Mouse (Mus musculus): ENCODE measurements around the gene Rnd1. TPM values are rescaled to one million over a fixed set of nuclear protein-coding genes. Genes with fewer than 3 reads are reported as not detected.

Rnd1 gene
- 13.8 and 16.5 TPM in 2 replicates for total RNA-seq (2017)

DNA sequence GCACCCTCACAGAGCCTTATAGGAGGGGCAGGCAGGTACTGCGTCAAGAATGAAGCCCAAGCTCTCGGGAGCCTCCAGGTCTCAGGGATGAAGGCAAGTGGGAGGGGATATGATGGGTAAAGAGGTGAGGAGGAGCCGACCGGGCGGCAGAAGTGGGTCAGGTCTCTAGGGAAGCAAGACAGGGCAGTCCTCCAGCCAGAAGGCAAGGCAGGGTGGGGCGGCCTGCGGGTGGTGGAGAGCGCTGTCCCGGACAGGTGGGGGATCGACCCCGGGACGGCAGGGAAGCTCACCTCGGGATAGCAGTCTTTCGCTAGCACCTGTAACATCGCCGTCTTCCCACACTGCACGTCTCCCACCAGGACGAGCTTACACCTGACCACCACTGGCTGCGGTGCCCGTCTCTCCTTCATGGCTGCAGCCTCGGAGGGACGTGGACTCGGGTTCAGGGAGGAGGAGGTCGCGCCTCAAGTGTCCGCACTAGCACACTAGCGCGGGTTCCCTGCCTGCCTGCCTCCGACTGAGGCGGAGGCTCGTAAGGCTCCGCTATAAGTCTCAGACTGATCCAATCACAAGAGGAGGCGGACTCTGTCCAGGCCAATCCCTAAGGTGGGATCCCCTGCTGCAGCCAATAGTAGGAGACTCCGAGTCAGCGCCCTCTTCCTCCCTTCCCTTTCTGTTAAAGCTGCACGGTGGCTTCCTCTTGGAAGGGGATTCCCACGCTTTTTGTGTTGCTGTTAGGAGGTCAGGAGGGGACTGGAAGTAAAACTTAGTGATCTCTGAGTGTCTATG is at the start of gene Rnd1:
Rnd1 (minus strand) TSS at position 522 of the 789 bp plus-strand sequence.
- peak; percentile 91 for ATAC-seq (ENCODE audit: extremely low read depth, insufficient number of reproducible peaks, low FRiP score, poor library complexity, severe bottlenecking)

DNA sequence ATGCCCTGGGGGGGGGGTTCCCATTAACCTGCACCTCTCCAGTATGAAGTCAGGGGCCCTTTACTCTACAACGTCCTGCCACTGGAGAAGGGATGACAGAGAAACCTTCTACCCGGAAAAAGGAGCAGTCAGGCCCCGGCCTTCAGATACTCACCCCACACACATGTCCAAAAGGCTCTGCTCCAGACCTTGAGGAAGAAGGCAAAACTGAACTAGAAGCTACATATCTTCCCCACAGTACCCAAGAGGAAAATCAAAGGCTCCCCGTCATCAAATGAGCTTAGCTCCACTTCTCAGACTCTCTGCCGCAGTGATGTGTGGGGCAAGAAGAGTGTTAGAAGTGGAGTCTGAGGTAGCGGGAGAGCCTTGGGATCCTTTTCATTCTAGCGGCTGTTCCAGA is 49.5 kb upstream of the Rnd1 start:
- no peak for ATAC-seq (ENCODE audit: extremely low read depth, insufficient number of reproducible peaks, low FRiP score, poor library complexity, severe bottlenecking)

DNA sequence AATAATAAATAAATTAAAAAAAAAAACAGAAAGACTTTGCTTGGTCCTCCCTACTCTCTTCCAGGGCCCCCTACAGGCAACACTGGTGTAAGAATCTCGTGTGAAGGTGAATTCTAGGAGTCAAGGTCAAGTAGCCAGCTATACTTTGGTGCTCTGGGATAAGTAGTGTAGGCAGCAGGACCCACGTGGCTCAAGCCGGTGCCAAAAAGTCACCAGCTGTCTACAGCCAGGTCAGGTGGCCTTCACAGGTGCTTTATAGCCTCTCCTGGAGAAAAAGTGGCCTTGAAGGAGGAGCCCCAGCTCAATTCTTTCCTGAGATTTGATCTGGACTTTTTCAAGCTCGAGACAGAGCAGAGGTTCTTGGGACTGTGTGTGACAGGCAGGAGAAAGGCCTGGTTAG is 48.8 kb upstream of the Rnd1 start:
- no peak for ATAC-seq (ENCODE audit: extremely low read depth, insufficient number of reproducible peaks, low FRiP score, poor library complexity, severe bottlenecking)

DNA sequence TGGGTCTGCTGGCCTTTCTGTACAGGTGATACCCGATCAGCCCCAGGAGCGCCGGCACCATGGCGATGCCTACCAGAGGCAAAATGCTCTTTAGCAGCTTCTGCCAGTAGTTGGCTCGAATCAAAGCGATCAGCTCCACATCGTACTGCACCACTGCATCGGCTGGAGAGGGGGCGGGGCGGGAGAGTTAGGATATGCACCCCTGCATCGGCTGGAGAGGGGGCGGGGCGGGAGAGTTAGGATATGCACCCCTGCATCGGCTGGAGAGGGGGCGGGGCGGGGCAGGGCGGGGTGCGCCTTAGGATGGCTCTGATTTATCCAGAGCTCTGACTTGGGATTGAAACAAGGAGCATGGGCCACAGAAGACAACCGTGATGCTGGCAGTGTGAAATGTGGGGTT is 47.2 kb upstream of the Rnd1 start:
- ATAC-seq (ENCODE audit: extremely low read depth, insufficient number of reproducible peaks, low FRiP score, poor library complexity, severe bottlenecking), result no peak

DNA sequence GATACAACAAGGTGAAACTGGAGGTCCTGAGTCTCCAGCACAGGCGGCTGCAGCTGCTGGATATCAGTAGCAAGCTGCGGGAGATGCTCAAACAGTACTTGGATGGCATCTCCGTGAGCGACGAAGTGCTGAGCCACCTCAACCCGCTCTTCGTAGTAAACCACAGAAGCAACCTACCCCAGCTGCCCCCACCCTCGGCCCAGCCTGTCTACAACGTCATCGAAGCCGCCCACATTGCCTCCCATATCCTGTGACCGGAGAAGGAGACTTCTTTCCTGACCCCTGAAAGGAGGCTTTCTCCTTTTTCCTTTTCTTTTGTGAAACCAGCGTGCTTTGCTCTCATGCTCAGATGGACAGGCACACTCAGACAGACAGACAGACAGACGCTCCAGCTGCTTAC is 45.6 kb upstream of the Rnd1 start:
- ATAC-seq (ENCODE audit: extremely low read depth, insufficient number of reproducible peaks, low FRiP score, poor library complexity, severe bottlenecking), result no peak

DNA sequence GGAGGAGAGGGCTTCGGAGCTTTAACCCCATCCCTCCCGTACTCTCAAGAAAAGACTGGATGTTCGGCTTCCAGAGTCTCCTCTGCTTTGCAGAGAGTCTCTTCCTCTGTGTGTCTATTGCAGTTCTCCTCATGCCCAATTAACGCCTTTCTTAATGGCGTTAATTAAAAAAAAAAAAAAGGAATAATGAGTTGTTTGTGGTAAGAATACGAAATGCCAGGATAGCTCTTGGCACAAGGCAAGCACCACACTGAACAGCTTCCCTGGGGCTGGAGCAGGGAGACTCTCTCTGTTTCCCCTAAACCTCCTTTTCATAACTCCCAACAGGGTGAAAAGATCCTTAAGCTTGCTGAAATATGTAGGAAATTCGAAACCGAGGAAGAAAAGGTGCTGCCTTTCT is 44.9 kb upstream of the Rnd1 start:
- ATAC-seq (ENCODE audit: extremely low read depth, insufficient number of reproducible peaks, low FRiP score, poor library complexity, severe bottlenecking), result no peak

DNA sequence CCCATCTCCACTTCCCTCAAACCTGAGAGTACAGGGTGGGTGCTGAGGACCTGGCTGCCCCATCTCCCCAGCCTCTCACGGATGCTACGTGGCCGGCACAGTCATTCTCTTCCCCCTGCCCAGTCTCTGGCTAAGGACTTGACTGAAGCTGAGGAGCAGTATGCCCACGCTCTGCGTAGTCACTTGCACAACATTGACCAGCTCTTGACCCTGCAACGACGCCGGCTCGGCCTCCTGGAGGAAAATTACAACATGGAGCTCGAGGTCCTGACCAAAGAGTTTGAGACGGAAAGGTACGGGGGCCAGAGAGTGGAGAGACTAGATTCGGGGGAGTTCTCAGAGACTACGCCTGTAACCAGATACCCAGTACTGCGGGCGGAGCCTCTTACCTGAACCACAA is 40.0 kb upstream of the Rnd1 start:
- peak; percentile 16; the same call in 1 of the 2 replicates for ATAC-seq (ENCODE audit: extremely low read depth, insufficient number of reproducible peaks, low FRiP score, poor library complexity, severe bottlenecking)

DNA sequence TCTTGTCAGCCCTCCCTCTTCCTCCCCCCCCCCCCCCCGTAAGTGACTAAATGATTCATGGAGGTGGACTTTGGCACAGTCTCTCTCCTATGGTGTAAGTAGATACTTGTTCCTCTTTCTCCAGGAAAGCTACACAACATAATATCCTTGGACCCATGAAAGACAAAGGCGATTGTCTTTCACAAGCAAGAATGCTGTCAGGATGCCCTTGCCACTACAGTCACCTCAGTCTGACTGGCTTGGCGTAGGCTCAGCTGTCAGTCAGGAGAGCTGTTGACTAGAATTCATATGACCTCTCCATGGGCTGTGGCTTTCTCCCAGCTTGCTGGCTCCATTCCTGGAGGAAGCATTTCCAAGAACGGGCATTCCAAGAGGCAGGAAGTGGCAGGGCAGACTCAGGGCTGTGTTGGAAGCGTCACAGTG is 37.0 kb upstream of the Rnd1 start:
- no peak for ATAC-seq (ENCODE audit: extremely low read depth, insufficient number of reproducible peaks, low FRiP score, poor library complexity, severe bottlenecking)

DNA sequence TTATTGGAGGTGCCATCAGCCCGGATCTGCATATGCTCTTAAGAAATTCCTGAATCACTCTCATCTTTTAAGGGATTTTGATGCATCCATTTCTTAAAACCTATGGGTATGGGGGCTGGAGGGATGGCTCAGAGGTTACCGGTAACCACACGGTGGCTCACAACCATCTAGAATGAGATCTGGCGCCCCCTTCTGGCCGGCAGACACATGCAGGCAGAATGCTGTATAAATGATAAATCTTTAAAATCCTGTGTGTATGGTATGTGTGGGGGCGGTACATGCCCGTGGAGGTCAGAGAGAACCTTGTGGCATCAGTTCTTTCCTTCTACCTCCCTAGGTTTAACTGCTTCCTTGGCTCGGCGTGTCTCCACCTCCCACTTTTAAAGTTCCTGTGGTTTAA is 33.2 kb upstream of the Rnd1 start:
- ATAC-seq (ENCODE audit: extremely low read depth, insufficient number of reproducible peaks, low FRiP score, poor library complexity, severe bottlenecking), result 0 out of 2 replicates have a peak, but pooled peaks have one; percentile 37

DNA sequence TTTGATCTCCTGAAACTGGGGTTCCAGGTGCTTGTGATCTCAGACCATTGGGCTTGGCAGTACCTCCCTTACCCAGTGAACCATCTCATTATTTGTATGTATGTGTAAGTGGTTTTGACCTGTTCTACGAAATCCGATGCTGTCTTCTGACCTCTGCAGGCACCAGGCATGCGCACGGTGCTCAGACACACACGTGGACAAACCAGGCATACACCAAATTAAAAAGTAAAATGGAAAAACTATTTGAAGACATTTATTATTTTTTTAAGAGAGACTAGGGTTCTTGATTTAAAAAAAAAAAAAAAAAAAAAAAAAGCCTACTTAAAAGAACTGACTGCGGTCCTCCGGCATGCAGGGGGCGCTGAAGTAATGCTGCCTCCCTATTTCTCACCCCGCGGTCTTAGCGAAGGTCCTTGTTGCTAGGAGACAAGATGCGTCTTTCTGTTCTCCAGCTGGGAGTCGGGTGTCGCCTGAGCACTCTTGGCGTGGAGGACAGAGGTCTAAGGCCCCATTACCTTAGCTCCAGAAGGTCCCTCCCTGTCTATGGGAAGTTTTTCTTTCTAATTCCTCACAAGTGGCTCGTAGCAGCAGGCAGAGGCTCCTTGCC is 30.6 kb upstream of the Rnd1 start, which contains the start of gene Ccdc65:
Ccdc65 (plus strand) TSS at position 442 of the 607 bp plus-strand sequence.
- peak; percentile 70; the same call in 1 of the 2 replicates for ATAC-seq (ENCODE audit: extremely low read depth, insufficient number of reproducible peaks, low FRiP score, poor library complexity, severe bottlenecking)

DNA sequence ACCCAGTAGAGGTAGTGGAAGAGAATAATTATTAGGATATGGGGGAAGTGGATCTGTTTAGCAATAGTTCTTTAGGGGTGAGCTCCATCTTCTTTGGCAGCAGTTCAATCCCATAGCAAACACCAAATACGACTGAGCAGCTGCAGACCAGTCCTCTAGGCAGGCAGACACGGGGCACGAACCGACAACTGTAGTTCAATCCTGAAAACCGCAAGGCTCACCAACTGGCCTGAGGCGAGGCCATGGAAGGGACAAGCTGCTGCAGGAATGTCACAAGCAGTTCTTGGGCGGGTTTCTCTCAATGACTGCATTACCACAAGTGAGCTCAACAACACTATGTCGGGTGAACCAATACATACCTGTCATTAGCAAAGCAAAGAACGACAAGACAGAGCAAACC is 27.1 kb upstream of the Rnd1 start:
- ATAC-seq (ENCODE audit: extremely low read depth, insufficient number of reproducible peaks, low FRiP score, poor library complexity, severe bottlenecking), result no peak

DNA sequence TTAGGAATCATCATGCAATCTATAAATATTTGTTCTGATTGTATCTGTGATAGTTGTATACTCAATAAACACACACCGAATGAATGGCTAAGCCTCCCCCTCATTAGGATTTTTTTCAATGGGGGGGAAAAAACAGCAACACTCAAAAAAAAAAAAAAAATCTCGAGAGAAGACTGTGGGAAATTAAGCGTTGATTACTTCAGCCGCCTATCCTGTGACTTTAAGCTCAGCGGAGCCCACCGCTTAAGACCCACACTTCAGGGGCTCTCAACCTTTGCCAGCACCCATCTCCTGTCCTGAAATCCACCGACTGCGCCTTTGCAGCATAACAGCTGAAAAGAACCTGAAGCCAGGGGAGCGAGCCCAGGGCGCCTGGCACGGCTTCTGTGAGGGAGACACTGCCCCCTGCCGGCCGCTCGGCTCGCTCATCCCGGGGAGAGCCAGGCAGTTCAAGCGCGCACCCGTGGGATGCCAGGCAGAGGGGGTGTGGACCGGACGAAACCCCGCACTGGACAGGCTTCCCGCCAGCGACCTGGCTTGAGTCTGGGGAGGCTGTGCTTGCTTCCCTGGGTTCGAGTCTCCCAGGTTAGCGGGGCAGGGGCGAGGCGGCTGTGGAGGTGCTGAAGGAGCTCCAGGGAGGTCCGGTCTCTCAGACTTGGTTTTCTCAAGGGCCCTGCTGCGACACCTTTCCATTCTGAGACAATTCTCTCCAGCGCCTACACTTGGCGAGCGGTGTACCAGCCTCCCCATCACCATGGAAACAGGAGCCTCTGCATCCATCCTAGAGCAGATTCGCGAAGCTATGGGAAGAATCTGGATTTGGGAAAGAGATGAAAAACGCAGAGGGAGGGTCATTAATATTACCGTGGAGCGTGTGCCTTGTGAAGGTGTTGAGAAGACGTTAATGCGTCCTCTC is 22.2 kb upstream of the Rnd1 start:
- ATAC-seq (ENCODE audit: extremely low read depth, insufficient number of reproducible peaks, low FRiP score, poor library complexity, severe bottlenecking), result peak; percentile 80

DNA sequence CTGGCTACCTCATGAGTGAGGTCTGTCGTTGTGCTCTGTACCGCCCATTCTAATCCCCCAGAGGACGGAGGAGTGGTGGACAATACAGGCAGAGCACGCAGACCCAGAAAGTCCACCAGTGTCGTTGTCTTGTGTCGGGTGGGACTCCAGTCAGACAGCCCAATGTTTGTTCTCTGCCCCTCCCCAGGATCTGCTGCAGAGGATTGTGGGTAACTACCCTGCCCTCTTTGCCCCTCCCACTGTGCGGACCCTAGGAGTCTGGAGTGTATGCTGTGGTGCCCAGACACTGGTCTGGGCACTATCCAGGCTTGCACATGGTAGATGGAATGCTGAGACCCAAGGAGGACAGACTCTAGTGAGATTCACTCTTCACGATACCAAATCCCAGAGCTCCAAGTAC is 19.0 kb upstream of the Rnd1 start:
- ATAC-seq (ENCODE audit: extremely low read depth, insufficient number of reproducible peaks, low FRiP score, poor library complexity, severe bottlenecking), result no peak

DNA sequence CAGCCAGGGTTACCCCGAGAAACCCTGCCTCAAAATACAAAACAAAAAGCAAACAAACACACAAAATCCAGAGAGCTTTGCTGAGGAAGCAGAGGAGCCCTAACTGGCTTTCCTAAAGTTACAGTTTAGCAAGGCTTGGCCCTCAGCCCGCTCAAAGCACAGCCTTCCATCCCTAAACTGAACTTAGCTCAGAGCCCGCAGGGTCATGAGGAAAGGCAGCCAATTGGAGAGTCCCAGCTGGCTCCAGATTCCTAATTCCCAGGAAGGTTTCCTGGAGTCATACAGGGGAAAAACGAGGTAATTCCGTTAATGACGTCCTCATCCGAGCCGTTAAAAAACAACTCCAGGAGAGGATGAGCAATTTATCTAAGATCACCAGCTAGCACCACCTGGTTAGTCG is 18.5 kb upstream of the Rnd1 start:
- no peak for ATAC-seq (ENCODE audit: extremely low read depth, insufficient number of reproducible peaks, low FRiP score, poor library complexity, severe bottlenecking)

DNA sequence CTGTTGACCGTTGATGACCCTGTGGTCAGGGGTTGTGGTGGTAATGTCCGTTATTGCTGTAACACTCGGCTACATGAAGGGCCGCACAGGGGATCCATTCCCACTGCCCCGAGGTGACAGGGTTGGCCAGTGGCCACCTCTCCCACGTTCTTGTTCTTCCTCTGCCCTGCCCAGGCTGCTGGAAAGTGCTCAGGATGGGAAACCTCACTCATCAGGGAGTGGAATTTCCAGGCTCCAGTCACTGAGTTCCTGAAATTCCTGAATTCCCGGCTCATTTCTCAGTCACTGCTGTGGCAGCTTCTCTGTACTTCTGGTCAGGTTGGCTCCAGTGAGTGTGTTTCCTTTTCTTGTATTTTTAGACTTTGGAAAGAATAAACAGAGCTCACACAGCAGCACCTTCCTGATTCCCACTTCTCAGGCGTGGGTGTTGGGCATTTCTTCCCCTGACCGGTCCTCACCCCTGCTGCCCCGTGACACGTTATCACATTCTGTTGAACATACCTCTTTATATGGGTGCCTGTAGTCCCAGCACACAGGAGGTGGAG is 15.0 kb upstream of the Rnd1 start:
- no peak for ATAC-seq (ENCODE audit: extremely low read depth, insufficient number of reproducible peaks, low FRiP score, poor library complexity, severe bottlenecking)

DNA sequence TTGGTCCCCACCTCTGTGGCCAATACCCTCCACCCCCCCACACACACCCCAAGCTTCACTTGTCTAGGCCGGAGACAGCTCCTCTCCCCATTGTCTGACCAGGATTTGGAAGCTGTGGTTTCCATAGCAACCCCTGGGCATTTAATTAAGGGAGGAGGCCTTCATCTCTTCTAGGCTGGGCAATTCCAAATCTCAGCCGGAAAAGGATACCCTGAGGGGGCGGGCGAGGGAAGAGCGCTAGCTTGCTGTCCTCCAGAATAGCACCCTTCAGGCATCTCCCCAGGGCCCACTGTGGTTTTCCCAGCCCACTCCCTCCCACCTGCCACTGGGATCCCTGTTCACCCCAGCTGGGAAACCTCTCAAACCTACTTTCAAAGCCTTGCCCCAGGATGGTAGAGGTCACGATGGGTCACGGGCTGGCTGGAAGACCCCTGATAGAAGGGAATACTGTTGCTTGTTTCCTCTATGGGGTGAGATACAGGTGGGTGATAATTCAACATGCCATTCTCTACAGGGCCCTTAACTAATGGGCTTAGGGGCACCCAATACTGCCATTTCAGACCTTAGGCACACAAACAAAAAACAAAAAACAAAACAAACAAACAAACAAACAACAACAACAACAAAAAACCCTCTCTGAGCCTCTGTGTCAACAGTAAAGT is 14.4 kb upstream of the Rnd1 start:
- no peak for ATAC-seq (ENCODE audit: extremely low read depth, insufficient number of reproducible peaks, low FRiP score, poor library complexity, severe bottlenecking)

DNA sequence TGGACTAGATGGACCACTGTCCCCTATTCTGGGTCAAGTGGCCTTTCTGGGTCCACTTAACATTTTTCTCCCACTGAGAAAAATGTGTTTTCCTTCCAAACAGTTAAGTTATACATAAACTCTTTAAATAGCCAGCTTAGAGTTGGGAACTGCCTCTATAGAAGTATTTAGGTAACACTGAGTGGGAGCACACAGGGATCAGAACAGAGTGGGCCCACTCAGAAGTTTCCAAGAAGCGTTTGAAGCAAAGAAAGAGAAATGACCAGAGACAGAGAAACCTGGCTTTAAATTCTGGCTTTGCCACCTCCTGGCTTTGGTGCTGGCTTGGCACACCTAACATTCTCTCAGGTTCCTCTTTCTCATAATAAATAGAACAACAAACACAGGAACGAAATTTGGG is 12.4 kb upstream of the Rnd1 start:
- ATAC-seq (ENCODE audit: extremely low read depth, insufficient number of reproducible peaks, low FRiP score, poor library complexity, severe bottlenecking), result no peak

DNA sequence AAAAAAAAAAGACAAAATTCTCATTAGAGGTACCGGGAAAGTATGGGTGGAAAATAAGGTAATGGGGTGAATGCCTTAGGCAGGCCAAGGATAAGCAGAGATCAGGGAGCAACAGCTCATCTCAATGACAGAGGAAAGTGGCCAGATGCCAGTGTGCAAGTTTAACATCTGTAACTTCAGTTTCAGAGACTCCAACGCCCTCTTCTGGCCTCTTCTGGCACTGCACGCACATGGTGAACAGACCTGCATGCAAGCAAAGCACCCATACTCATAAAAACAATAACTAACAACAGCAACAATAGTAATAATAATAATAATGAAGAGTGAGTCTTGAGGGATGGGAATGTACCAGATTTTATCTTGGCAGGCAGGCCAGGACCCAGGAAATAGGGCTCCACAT is 8.7 kb upstream of the Rnd1 start:
- ATAC-seq (ENCODE audit: extremely low read depth, insufficient number of reproducible peaks, low FRiP score, poor library complexity, severe bottlenecking), result no peak

DNA sequence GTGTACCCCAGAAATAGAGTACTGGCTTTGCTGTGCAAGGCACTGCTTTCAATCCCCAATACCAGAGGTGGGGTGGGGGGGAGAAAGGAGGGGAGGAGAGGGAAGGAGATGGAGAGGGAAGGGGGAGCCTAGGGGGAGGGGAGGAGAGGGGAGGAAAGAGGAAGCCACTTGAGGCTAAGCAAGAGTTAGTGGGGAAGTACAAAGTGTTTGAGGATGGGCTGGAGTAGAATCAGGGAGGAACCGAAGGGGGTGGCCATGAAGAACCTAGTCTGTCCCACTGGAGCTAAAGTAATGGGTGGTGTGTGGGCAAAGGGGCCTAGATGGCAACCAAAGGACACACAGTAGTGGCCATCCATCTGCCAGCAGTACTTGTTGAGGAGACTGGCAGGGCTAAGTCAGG is 6.5 kb upstream of the Rnd1 start:
- ATAC-seq (ENCODE audit: extremely low read depth, insufficient number of reproducible peaks, low FRiP score, poor library complexity, severe bottlenecking), result peak; percentile 61; the same call in 1 of the 2 replicates

Measured in neutrophil, adult 5-6 weeks (primary cell).